Mouse (Mus musculus) liver, adult 2 months (tissue): ENCODE data around the gene Ugt1a9. TPM values are rescaled to one million over a fixed set of nuclear protein-coding genes. Genes with fewer than 3 reads are reported as not detected.
A peak's percentile ranks its signal among the peaks of the same experiment; 100 is the strongest.
"Not testable (repeated sequence)": the region's sequence is repeated elsewhere in the genome, so short reads cannot be mapped to it uniquely, and the experiment has no call there.

Experiments
- DNase-seq: peaks from one replicate; pipeline ENCODE4 v3.0.0-alpha.2; 2011; ENCODE audit warnings: low read depth, low spot score; ENCODE audit errors: extremely low read depth
- H3K27ac ChIP-seq: fragments of 200-500 bp; replicated peaks from 2 replicates; pipeline ENCODE4 v1.5.1; 2012; ENCODE audit warnings: low read depth, mild to moderate bottlenecking, control low read depth, inconsistent platforms, low read length; ENCODE audit not compliant: insufficient read depth
- H3K27me3 ChIP-seq: fragments of 200-500 bp; 2 replicates; pipeline ENCODE4 v1.6.1; 2012; ENCODE audit warnings: mild to moderate bottlenecking, moderate library complexity, low read length, inconsistent platforms; ENCODE audit not compliant: control insufficient read depth, insufficient read depth
- H3K36me3 ChIP-seq: fragments of 200-500 bp; 2 replicates; pipeline ENCODE4 v1.6.1; 2012; ENCODE audit warnings: low read length, inconsistent platforms; ENCODE audit not compliant: control insufficient read depth, insufficient read depth
- H3K4me1 ChIP-seq: fragments of 200-500 bp; 2 replicates; pipeline ENCODE4 v1.6.1; 2011; ENCODE audit warnings: low read length; ENCODE audit not compliant: control insufficient read depth, insufficient read depth
- H3K4me3 ChIP-seq: fragments of 200-500 bp; 2 replicates; pipeline ENCODE4 v1.5.1; 2011; ENCODE audit warnings: low read depth, mild to moderate bottlenecking, control low read depth, low read length, moderate library complexity; ENCODE audit not compliant: insufficient read depth
- H3K79me2 ChIP-seq: fragments of 200-500 bp; 2 replicates; pipeline ENCODE4 v1.6.1; 2012; ENCODE audit warnings: inconsistent platforms, mild to moderate bottlenecking, low read length, moderate library complexity; ENCODE audit not compliant: control insufficient read depth, insufficient read depth
- H3K9ac ChIP-seq: fragments of 200-500 bp; 2 replicates; pipeline ENCODE4 v1.6.1; 2012; ENCODE audit warnings: low read depth, mild to moderate bottlenecking, control low read depth, inconsistent platforms, low read length
- CTCF ChIP-seq: fragments of 200-500 bp; IDR thresholded peaks from 2 replicates; pipeline ENCODE4 v1.5.1; 2011; ENCODE audit warnings: low read depth, low read length, control low read depth
- POLR2A ChIP-seq: fragments of 200-500 bp; IDR thresholded peaks from 2 replicates; pipeline ENCODE4 v1.6.1; 2011; ENCODE audit warnings: low read length, control low read depth; ENCODE audit not compliant: insufficient read depth; ENCODE audit errors: extremely low read depth
- WGBS: fragments of 180-500 bp; shearing (Covaris S2); methylation state at CpG from one replicate; pipeline ENCODE4 v1.1.7; 2018; 5-methylcytosine and 5-hydroxymethylcytosine counted together
- polyA plus RNA-seq: library from polyadenylated mRNA; depleted of rRNA; stranded (reverse); fragments of >200 nt; gene quantifications from 2 replicates; pipeline ENCODE4 v1.2.3, GENCODE M21; 2012
- total RNA-seq: library from RNA; depleted of rRNA; stranded (reverse); fragments of >200 nt; gene quantifications from 2 replicates; pipeline ENCODE4 v1.2.3, GENCODE M21; 2014

The Ugt1a9 gene
- total and polyA plus RNA-seq, 2 experiments = 142 to 177 TPM

DNA sequence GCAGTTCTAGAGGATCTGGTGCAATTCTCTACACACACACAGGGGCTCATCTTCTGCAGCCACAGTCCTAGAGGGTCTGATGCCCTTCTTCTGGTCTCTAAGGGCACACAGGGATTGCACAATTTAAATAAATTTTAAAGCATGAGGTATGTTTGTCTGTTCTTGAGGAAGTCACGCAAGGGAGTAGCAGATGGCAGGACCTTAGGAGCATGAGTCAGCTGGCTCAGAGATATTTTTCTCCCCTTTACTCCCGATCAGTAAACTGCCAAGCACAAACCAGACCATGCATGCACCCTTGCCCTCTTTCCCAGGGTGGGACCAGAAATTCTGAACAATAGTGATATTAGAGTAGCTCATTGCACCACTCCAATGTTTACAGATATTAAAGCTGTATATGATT is 87.8 kb downstream of the Ugt1a9 start:
- Histone ChIP-seq H3K4me1 (peaks cover 8% of the 10 kb centered on the region), H3K27ac (no peak overlapping the region), H3K36me3 (peaks cover 13% of the 10 kb centered on the region; the same call in 1 of the 2 replicates), H3K9ac (no peak overlapping the region), H3K27me3 (no peaks in the 10 kb centered on the region), H3K79me2 (peaks cover 22% of the 10 kb centered on the region), H3K4me3 (no peak overlapping the region)
- 31% methylated on average over 2 of the region's 2 CpGs for WGBS
- DNase-seq = no peak
- no peak for TF ChIP-seq CTCF
- TF ChIP-seq POLR2A = no peak

DNA sequence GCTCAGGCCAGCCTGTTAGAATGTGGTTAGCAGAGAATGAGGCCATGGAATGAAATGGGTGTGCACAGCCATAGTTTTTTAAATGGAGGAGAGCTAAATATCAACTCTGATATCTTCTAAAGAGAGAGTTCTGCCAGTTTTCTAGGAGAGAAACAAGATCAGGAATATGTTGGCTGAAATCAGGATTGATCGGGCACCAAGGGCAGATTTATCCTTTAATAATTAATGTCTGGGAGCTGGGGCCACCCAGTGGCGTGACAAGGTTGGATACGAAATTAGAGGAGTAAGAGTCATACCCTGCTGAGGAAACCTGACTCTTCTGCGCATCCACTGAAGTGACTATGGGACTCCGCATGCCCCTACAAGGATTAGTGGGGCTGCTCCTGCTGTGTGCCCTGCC is 95.1 kb downstream of the Ugt1a9 start, which contains the start of gene Ugt1a5:
Ugt1a5 (plus strand) TSS at position 302 of the 400 bp plus-strand sequence.
- peak within 1 kb of the TSS; percentile 55 for H3K4me3 ChIP-seq
- DNase-seq = peak; percentile 92
- peaks cover 9% of the 10 kb centered on the region for H3K36me3 ChIP-seq
- WGBS = 28% methylated on average over 5 of the region's 5 CpGs
- H3K27me3 ChIP-seq = no peaks in the 10 kb centered on the region
- peak within 1 kb of the TSS; percentile 93 for H3K27ac ChIP-seq
- peaks cover 23% of the 10 kb centered on the region for H3K79me2 ChIP-seq
- peak within 1 kb of the TSS; percentile 73 for H3K9ac ChIP-seq
- H3K4me1 ChIP-seq = peaks cover 30% of the 10 kb centered on the region
- no peak; the same call in 1 of the 2 replicates for TF ChIP-seq CTCF
- TF ChIP-seq POLR2A = no peak

DNA sequence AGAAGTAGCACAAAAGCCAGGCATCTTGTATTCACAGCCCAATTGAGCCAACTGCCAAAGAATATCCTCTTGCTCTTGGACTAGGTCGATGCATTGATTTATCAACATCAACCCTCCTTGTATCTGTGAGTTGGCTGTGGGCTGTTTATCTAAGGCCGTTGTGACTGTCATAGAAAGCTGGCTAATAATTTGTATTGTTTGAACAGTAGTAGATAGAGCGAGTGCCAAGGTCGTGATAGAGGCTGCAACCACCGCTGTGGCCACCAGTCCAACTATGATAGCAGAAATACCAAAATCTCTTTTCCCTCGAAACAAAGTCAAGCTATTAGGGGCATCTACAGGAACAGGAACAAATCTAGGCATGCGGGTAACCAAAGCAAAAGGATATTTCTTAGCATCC is 101.6 kb downstream of the Ugt1a9 start:
- DNase-seq = peak; percentile 94
- H3K27me3 ChIP-seq, H3K9ac ChIP-seq, H3K27ac ChIP-seq, H3K4me3 ChIP-seq: not testable (repeated sequence)
- peaks cover 19% of the 10 kb centered on the region for H3K4me1 ChIP-seq
- 21% methylated on average over 6 of the region's 7 CpGs for WGBS
- peaks cover 12% of the 10 kb centered on the region; the same call in 1 of the 2 replicates for H3K79me2 ChIP-seq
- H3K36me3 ChIP-seq = peaks cover 11% of the 10 kb centered on the region

DNA sequence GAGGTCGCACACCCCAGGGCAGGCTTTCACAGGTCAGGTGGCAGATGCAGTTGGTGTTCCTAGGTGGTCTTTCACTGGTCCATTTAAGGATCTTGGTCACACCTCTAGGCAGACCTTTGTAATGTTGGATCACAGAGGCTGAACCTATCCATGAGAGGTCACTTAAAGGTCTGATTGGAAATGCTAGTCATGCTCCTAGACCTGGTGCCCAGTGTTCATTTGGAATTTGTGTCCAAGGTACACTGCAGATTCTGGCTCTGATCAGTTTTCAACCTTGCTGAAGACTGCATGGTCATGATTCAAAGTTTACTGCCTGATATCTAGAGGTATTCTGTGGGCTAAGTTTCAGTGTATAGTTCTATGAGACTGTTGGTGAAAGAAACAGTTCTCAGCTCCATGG is 109.1 kb downstream of the Ugt1a9 start:
- Histone ChIP-seq H3K27me3 (no peaks in the 10 kb centered on the region), H3K27ac (peak overlapping the region; percentile 91), H3K79me2 (peaks cover 9% of the 10 kb centered on the region; the same call in 1 of the 2 replicates), H3K4me3 (no peak overlapping the region), H3K4me1 (peaks cover 26% of the 10 kb centered on the region), H3K36me3 (peaks cover 15% of the 10 kb centered on the region), H3K9ac (no peak overlapping the region)
- TF ChIP-seq CTCF (no peak), POLR2A (no peak)
- WGBS = 70% methylated on average over 1 of the region's 1 CpGs
- DNase-seq = peak; percentile 99

DNA sequence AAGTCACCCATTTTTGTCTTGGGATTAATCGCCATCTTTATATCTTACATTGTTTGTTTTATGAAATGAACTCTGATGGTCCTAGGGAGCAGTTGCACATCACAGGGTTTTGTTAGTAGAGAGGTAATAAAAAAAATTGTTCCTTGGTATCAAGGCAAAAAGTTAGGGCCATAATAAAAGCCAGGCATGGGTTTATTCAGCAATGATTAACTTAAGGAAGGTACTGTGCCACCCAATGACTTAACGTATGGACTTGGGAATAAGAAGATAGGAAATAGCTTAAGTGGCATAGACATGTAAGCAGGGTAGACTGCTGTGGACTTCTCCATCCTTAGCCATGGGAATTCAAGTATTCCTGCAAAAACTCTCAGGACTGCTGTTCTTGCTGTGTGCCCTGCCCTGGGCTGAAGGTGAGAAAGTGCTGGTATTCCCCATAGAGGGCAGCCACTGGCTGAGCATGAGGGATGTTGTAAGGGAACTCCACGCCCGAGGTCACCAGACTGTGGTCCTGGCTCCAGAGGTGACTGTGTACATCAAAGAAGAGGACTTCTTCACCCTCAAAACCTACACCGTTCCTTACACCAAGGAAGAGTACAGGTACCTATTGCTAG is 115.8 kb downstream of the Ugt1a9 start:
- H3K27ac ChIP-seq = no peak overlapping the region
- 58% methylated on average over 5 of the region's 5 CpGs for WGBS
- peaks cover 9% of the 10 kb centered on the region; the same call in 1 of the 2 replicates for H3K4me1 ChIP-seq
- H3K36me3 ChIP-seq = peaks cover 32% of the 10 kb centered on the region
- peaks cover 22% of the 10 kb centered on the region; the same call in 1 of the 2 replicates for H3K79me2 ChIP-seq
- no peak overlapping the region for H3K9ac ChIP-seq
- no peaks in the 10 kb centered on the region for H3K27me3 ChIP-seq
- TF ChIP-seq POLR2A (no peak), CTCF (no peak)
- peak; percentile 47 for DNase-seq
- H3K4me3 ChIP-seq = no peak overlapping the region

DNA sequence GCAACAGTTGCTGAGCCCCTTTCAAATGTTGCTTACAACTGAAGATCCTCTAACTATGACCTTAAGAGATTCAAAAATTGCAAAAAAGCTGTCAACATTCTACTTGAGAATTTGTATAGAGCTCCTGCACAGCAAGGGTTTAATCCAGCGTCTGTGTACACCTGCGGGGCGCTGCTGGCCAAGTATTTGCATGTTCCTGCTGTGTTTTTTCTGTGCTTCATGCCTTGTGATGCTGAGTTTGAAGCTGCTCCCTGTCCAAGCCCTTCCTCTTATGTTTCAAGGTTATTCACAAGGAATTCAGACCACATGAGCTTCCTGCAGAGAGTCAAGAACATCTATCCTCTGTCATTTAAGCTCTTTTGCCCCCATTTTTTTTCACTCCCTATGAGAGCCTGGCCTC is 121.5 kb downstream of the Ugt1a9 start:
- H3K4me3 ChIP-seq = no peak overlapping the region
- H3K36me3 ChIP-seq = peaks cover 25% of the 10 kb centered on the region
- TF ChIP-seq CTCF = no peak
- no peak for TF ChIP-seq POLR2A
- H3K4me1 ChIP-seq = peaks cover 23% of the 10 kb centered on the region
- no peak overlapping the region for H3K9ac ChIP-seq
- no peak for DNase-seq
- H3K27ac ChIP-seq = no peak overlapping the region
- WGBS = 88% methylated on average over 3 of the region's 3 CpGs
- H3K79me2 ChIP-seq = peaks cover 44% of the 10 kb centered on the region
- no peaks in the 10 kb centered on the region for H3K27me3 ChIP-seq
